Mouse (Mus musculus) CH12.LX (cell line): ENCODE data around the gene Chst8. TPM values are rescaled to one million over a fixed set of nuclear protein-coding genes. Genes with fewer than 3 reads are reported as not detected.

Source experiments
- DNase-seq: peaks from one replicate; pipeline ENCODE4 v3.0.0-alpha.2; 2013; ENCODE audit errors: extremely low read depth
- H3K27ac ChIP-seq: 2 replicates; pipeline ENCODE4 v1.5.1; 2012; ENCODE audit warnings: low read depth, mild to moderate bottlenecking, control low read depth, moderate library complexity; ENCODE audit not compliant: insufficient read depth
- H3K27me3 ChIP-seq: replicated peaks from 2 replicates; pipeline ENCODE3; 2012; ENCODE audit warnings: inconsistent platforms
- H3K36me3 ChIP-seq, 2 experiments: replicated peaks in 1 of 2; 2 replicates each; pipeline versions ENCODE3 to v1.6.1; 2012; ENCODE audit warnings: inconsistent platforms in 1 of 2, low read length in 1 of 2, mild to moderate bottlenecking in 1 of 2, mixed read lengths in 1 of 2, moderate library complexity in 1 of 2; ENCODE audit not compliant: control insufficient read depth in 1 of 2, insufficient read depth in 1 of 2
- H3K4me1 ChIP-seq, 2 experiments: 2 replicates each; pipeline ENCODE4 v1.6.1; 2012; ENCODE audit warnings: inconsistent platforms in 1 of 2, moderate library complexity in 1 of 2; ENCODE audit not compliant: insufficient read depth in 2 of 2, control insufficient read depth in 1 of 2
- H3K4me2 ChIP-seq: 2 replicates; pipeline ENCODE4 v1.6.1; 2012; ENCODE audit warnings: low read depth, mild to moderate bottlenecking, control low read depth; ENCODE audit not compliant: poor library complexity, insufficient read depth, severe bottlenecking
- H3K4me3 ChIP-seq, 3 experiments: fragments of 150-350 bp in 1 of 3; sonication (generic) in 1 of 3; replicated peaks in 1 of 3; 2 replicates each; pipeline versions ENCODE3 to v1.5.1; 2011 to 2012; ENCODE audit warnings: low read depth in 2 of 3, low read length in 2 of 3, mild to moderate bottlenecking in 2 of 3, moderate library complexity in 2 of 3, control low read depth in 1 of 3, improper control_type of control experiment in 1 of 3, inconsistent platforms in 1 of 3, mixed read lengths in 1 of 3; ENCODE audit not compliant: poor library complexity in 1 of 3
- H3K79me2 ChIP-seq: replicated peaks from 2 replicates; pipeline ENCODE4 v1.6.1; 2012; ENCODE audit warnings: mild to moderate bottlenecking, moderate library complexity; ENCODE audit not compliant: control insufficient read depth, poor library complexity, insufficient read depth, severe bottlenecking; ENCODE audit errors: extremely low read depth
- H3K9ac ChIP-seq: 2 replicates; pipeline ENCODE4 v1.6.1; 2012; ENCODE audit warnings: low read depth, mild to moderate bottlenecking, control low read depth, moderate library complexity; ENCODE audit not compliant: insufficient read depth
- H3K9me3 ChIP-seq: replicated peaks from 2 replicates; pipeline ENCODE3; 2012; ENCODE audit warnings: low read length, inconsistent platforms, mixed read lengths
- BHLHE40 ChIP-seq: IDR thresholded peaks from 2 replicates; pipeline ENCODE4 v1.6.1; 2011; ENCODE audit warnings: mild to moderate bottlenecking, low read depth, low read length, improper control_type of control experiment
- CTCF ChIP-seq, 2 experiments: IDR thresholded peaks in 1 of 2; conservative IDR thresholded peaks in 1 of 2; 2 replicates each; pipeline ENCODE4 v1.5.1; 2011 to 2012; ENCODE audit warnings: low read depth in 2 of 2, low read length in 2 of 2, improper control_type of control experiment in 1 of 2, inconsistent platforms in 1 of 2, mild to moderate bottlenecking in 1 of 2, moderate library complexity in 1 of 2
- ETS1 ChIP-seq: conservative IDR thresholded peaks from 2 replicates; pipeline ENCODE4 v1.6.1; 2012; ENCODE audit warnings: low read depth, mild to moderate bottlenecking, inconsistent platforms, low read length, improper control_type of control experiment, moderate library complexity
- GABPA ChIP-seq: IDR thresholded peaks from 2 replicates; pipeline ENCODE4 v1.6.1; 2012; ENCODE audit warnings: low read depth, low read length, improper control_type of control experiment, inconsistent platforms; ENCODE audit not compliant: insufficient replicate concordance
- HCFC1 ChIP-seq: IDR thresholded peaks from 2 replicates; pipeline ENCODE4 v1.6.1; 2012; ENCODE audit warnings: low read depth, mild to moderate bottlenecking, inconsistent platforms, low read length, improper control_type of control experiment
- IRF4 ChIP-seq: IDR thresholded peaks from 2 replicates; pipeline ENCODE4 v1.6.1; 2014; ENCODE audit warnings: low read depth, mild to moderate bottlenecking, inconsistent platforms, low read length, improper control_type of control experiment
- JUND ChIP-seq: conservative IDR thresholded peaks from 2 replicates; pipeline ENCODE4 v1.6.1; 2011; ENCODE audit warnings: low read depth, low read length, improper control_type of control experiment
- MAZ ChIP-seq: IDR thresholded peaks from 2 replicates; pipeline ENCODE4 v1.6.1; 2012; ENCODE audit warnings: low read depth, mild to moderate bottlenecking, inconsistent platforms, low read length, improper control_type of control experiment, moderate library complexity
- MYC ChIP-seq: IDR thresholded peaks from 2 replicates; pipeline ENCODE4 v1.6.1; 2011; ENCODE audit warnings: low read depth, mild to moderate bottlenecking, improper control_type of control experiment, low read length
- NELFE ChIP-seq: IDR thresholded peaks from 2 replicates; pipeline ENCODE4 v1.6.1; 2011; ENCODE audit warnings: low read depth, low read length, improper control_type of control experiment
- NRF1 ChIP-seq: IDR thresholded peaks from 2 replicates; pipeline ENCODE4 v1.6.1; 2014; ENCODE audit warnings: low read depth, mild to moderate bottlenecking, inconsistent platforms, low read length, improper control_type of control experiment, moderate library complexity
- POLR2AphosphoS2 ChIP-seq: IDR thresholded peaks from 2 replicates; pipeline ENCODE4 v1.6.1; 2011; ENCODE audit warnings: low read depth, low read length, improper control_type of control experiment
- RCOR1 ChIP-seq: conservative IDR thresholded peaks from 2 replicates; pipeline ENCODE4 v1.6.1; 2012; ENCODE audit warnings: low read depth, mild to moderate bottlenecking, inconsistent platforms, low read length, improper control_type of control experiment
- SMC3 ChIP-seq: IDR thresholded peaks from 2 replicates; pipeline ENCODE4 v1.6.1; 2011; ENCODE audit warnings: low read depth, low read length, improper control_type of control experiment
- TCF12 ChIP-seq: IDR thresholded peaks from 2 replicates; pipeline ENCODE4 v1.6.1; 2014; ENCODE audit warnings: low read depth, mild to moderate bottlenecking, inconsistent platforms, low read length, improper control_type of control experiment
- ZC3H11A ChIP-seq: IDR thresholded peaks from 2 replicates; pipeline ENCODE4 v1.6.1; 2012; ENCODE audit warnings: low read depth, mild to moderate bottlenecking, inconsistent platforms, low read length, improper control_type of control experiment
- ZKSCAN1 ChIP-seq: IDR thresholded peaks from 2 replicates; pipeline ENCODE4 v1.6.1; 2012; ENCODE audit warnings: low read depth, inconsistent platforms, low read length, improper control_type of control experiment, borderline replicate concordance
- dilution Hi-C: fragments of 300-500 bp; cut with MboI; formaldehyde crosslinking; loops from 2 replicates; pipeline ENCODE4 v1.14.3; 2020; ENCODE audit warnings: low sequenced_read_pairs; ENCODE audit not compliant: extremely low pct_unique_long_range_greater_than_20kb, extremely low pct_ligation_motif_present
- in situ Hi-C: fragments of 300-500 bp; cut with MboI; formaldehyde crosslinking; loops from 3 replicates; pipeline ENCODE4 v1.14.3; 2019; ENCODE audit warnings: low sequenced_read_pairs, low pct_ligation_motif_present, low pct_unique_long_range_greater_than_20kb, mixed read lengths
- polyA plus RNA-seq: library from polyadenylated mRNA; unstranded; fragments of >175 nt; gene quantifications from 2 replicates; pipeline ENCODE4 v1.2.1, GENCODE M21; 2012; ENCODE audit warnings: low read depth; ENCODE audit not compliant: insufficient read length
- total RNA-seq, 2 experiments: library from RNA; depleted of rRNA; stranded (reverse); fragments of 300-350 nt in 1 of 2; fragments of >200 nt in 1 of 2; gene quantifications; 2 replicates each; pipeline ENCODE4 v1.2.3; 2012 to 2014

Gene Chst8
- total and polyA plus RNA-seq, 3 experiments: 0.13 to 0.27 (median 0.16) TPM

DNA sequence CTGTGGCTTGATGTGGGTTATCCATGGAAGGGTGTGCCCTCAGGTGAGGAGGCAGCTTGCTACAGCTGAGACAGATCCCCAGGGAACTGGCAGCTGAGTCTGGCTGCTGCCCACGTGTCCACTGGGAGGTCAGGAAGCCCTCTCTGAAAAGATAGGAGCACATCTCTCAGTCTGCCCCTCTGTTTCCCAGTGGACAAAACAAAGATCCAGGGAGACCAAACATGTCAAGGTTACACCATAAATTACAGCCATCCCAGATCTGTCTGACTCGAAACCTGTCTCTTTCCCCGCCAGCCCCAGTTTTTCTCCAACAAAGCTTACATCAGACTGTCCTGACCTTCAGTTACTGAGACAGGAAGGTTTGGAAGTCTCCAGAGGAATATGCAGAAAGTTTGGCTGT lies 53.8 kb downstream of the Chst8 start:
- dilution Hi-C loops: no loop called here
- no peaks in the 10 kb centered on the region for H3K36me3 ChIP-seq
- H3K4me3 ChIP-seq: no peak overlapping the region
- DNase-seq: no peak
- no peak overlapping the region for H3K27ac ChIP-seq
- H3K79me2 ChIP-seq: no peaks in the 10 kb centered on the region
- no peak for TF ChIP-seq JUND
- no peak for TF ChIP-seq IRF4
- TF ChIP-seq POLR2AphosphoS2: no peak
- TF ChIP-seq SMC3: no peak
- no peak for TF ChIP-seq TCF12
- TF ChIP-seq MYC: no peak
- TF ChIP-seq NRF1: no peak
- no peak for TF ChIP-seq HCFC1
- TF ChIP-seq ZKSCAN1: no peak
- TF ChIP-seq MAZ: no peak
- no peak for TF ChIP-seq RCOR1
- TF ChIP-seq NELFE: no peak
- no peak for TF ChIP-seq ETS1
- TF ChIP-seq GABPA: no peak
- no peak for TF ChIP-seq ZC3H11A
- TF ChIP-seq BHLHE40: no peak
- TF ChIP-seq, all 38 proteins: peak for 0
- H3K4me1 ChIP-seq: no peaks in the 10 kb centered on the region
- peaks cover 4% of the 10 kb centered on the region for H3K9me3 ChIP-seq
- H3K27me3 ChIP-seq: no peaks in the 10 kb centered on the region
- no peak overlapping the region for H3K9ac ChIP-seq
- in situ Hi-C loops: no loop called here
- H3K4me2 ChIP-seq: no peak overlapping the region

DNA sequence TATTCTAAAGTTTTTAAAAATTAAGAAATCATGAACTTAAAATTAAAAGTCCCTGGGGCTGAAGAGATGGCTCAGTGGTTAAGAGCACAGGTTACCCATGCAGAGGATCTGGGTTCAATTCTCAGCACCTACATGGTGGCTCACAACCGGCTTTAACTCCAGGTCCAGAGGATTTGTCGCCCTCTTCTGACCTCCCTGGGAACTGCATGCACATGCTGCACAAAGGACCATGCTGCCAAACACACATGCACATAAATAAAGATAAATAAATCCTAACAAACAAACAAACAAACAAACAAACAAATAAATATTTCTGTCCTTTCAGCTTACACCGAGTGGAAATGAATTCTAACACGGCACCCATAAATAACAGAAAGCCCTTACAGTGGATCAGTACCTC lies 55.0 kb downstream of the Chst8 start:
- TF ChIP-seq CTCF (conservative IDR thresholded peaks at IDR 0.05 in 1 of 2, IDR thresholded peaks at IDR 0.05 in 1 of 2; ENCODE audit: low read depth in 2 of 2, low read length in 2 of 2) (peak; percentile 8 to 26; a peak in 2 of 4 replicates), HCFC1 (no peak)
- peaks cover 4% of the 10 kb centered on the region for H3K9me3 ChIP-seq

More for the DNA sequence above, 55.0 kb downstream of the Chst8 start:
- dilution Hi-C loops: no loop called here
- no peak for DNase-seq
- in situ Hi-C loops: no loop called here
- H3K4me1 ChIP-seq: no peaks in the 10 kb centered on the region
- no peak overlapping the region for H3K4me2 ChIP-seq
- no peaks in the 10 kb centered on the region for H3K27me3 ChIP-seq
- no peak overlapping the region for H3K9ac ChIP-seq
- no peak overlapping the region for H3K27ac ChIP-seq
- no peaks in the 10 kb centered on the region for H3K36me3 ChIP-seq
- no peak overlapping the region for H3K4me3 ChIP-seq
- H3K79me2 ChIP-seq: no peaks in the 10 kb centered on the region
